Mouse (Mus musculus): ENCODE measurements around the gene Lsm7. TPM values are rescaled to one million over a fixed set of nuclear protein-coding genes. Genes with fewer than 3 reads are reported as not detected.
"Not testable (repeated sequence)": the region's sequence is repeated elsewhere in the genome, so short reads cannot be mapped to it uniquely, and the experiment has no call there.

The Lsm7 gene
- polyA plus RNA-seq, 1 experiment from 2014 or later, result 326 TPM

DNA sequence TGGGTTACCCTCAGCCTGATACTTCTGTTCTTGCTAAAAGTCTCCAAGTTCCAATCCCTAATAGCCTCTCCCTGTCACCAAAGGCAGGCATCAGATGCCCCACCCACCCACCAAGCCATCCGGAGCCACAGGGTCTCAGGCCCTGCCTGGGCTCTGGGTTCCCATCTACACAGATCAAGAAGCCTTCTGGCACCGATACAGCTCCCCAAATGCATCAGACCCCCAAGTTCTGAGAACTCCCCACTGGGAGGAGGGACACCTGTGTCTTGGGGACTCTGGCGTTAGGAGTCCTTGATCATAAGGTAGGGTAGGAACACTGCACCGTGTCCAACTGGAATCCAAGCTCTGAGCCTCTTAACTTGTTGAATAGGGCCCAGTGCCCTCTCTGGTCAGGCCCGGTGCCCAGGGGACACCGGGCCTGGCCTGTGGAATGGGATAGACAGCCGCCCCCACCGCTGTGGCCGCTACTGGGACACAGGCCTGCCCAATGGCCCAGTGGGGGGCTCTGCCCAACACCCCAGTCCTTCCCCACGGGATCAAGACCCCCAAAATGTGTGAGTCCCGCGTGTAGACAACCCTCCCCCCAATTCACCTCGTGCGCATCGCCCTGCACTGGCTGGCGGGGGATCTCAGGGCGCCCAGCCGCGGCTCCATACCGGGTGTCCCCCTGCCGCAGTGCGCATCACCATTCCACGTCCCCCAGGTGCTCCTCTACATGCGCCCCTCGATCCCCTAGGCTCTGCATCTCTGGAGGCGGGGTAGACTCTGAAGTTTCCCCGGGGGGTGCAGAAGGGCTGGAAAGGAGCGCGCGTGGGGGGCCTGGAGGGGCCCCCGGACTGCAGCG, 11.7 kb downstream of the Lsm7 start:
- H3K27me3 ChIP-seq (ENCODE audit: low read depth, poor library complexity, severe bottlenecking), result peaks cover 71% of the 10 kb centered on the region

GRCm38 (mm10) chr10:80842334-80842733, 12.7 kb downstream of the Lsm7 start:
- Histone ChIP-seq H3K4me1 (peaks cover 48% of the 10 kb centered on the region), H3K9me3 (replicated peaks) (no peaks in the 10 kb centered on the region), H3K27ac (replicated peaks) (no peak overlapping the region), H3K36me3 (no peaks in the 10 kb centered on the region), H3K27me3 (ENCODE audit: low read depth, poor library complexity, severe bottlenecking) (peaks cover 80% of the 10 kb centered on the region), H3K4me3 (no peak overlapping the region)
- no peak for DNase-seq (ENCODE audit: low spot score)
- WGBS, result 85% methylated on average over 15 of the region's 15 CpGs

More for the DNA sequence above, 11.7 kb downstream of the Lsm7 start:
- Histone ChIP-seq H3K4me1 (peaks cover 38% of the 10 kb centered on the region), H3K36me3 (no peaks in the 10 kb centered on the region), H3K9me3 (replicated peaks) (no peaks in the 10 kb centered on the region), H3K27ac (replicated peaks) (peak overlapping the region; percentile 69), H3K4me3 (peak overlapping the region; percentile 63)
- WGBS, result 9% methylated on average over 32 of the region's 32 CpGs
- no peak for DNase-seq (ENCODE audit: low spot score)

GRCm38 (mm10) chr10:80841685-80842084, 13.3 kb downstream of the Lsm7 start:
- no peak for DNase-seq (ENCODE audit: low spot score)
- Histone ChIP-seq H3K27me3 (ENCODE audit: low read depth, poor library complexity, severe bottlenecking) (peaks cover 86% of the 10 kb centered on the region), H3K4me3 (no peak overlapping the region), H3K4me1 (peaks cover 54% of the 10 kb centered on the region), H3K27ac (replicated peaks) (no peak overlapping the region), H3K9me3 (replicated peaks) (no peaks in the 10 kb centered on the region), H3K36me3 (no peaks in the 10 kb centered on the region)
- WGBS, result 90% methylated on average over 2 of the region's 2 CpGs

GRCm38 (mm10) chr10:80839848-80840247, 15.2 kb downstream of the Lsm7 start:
- WGBS, result 63% methylated on average over 6 of the region's 6 CpGs
- H3K4me1 ChIP-seq, result peaks cover 64% of the 10 kb centered on the region
- no peak overlapping the region for H3K27ac ChIP-seq (replicated peaks)
- H3K9me3 ChIP-seq (replicated peaks), result peaks cover 6% of the 10 kb centered on the region
- H3K36me3 ChIP-seq, result no peaks in the 10 kb centered on the region
- H3K4me3 ChIP-seq, result no peak overlapping the region
- DNase-seq (ENCODE audit: low spot score), result no peak
- H3K27me3 ChIP-seq (ENCODE audit: low read depth, poor library complexity, severe bottlenecking), result peaks cover 87% of the 10 kb centered on the region

DNA sequence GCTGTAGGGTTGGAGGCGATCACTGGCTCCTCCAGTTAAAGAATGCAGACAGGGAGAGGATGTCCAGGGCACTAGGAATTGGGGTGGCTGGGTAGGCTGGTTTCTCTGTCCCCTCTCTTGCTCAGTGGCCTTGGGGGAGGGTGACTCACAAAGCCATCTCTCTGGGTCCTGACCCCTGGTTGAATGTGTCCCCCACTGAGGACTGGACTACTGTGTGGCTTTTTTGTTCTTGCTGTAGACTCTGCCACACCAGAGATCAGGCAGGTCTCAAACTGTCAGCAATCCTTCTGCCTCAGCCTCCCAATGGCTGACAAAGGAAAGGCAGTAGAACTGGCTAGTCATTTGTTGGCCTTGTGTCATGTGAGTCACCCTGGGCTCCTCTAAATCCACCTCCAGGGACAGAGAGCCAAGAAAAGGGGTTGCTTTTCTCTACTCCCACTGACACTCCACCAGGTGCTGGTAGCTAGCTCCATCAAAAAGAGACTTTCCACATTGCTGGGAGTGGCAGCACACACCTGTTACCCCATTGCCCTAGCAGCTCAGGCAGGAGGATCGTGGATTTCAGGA, 16.6 kb downstream of the Lsm7 start:
- DNase-seq (ENCODE audit: low spot score), result no peak
- H3K27ac ChIP-seq (replicated peaks), result no peak overlapping the region

GRCm38 (mm10) chr10:80837827-80838226, 17.2 kb downstream of the Lsm7 start:
- H3K9me3 ChIP-seq (replicated peaks), result peaks cover 12% of the 10 kb centered on the region
- peaks cover 87% of the 10 kb centered on the region for H3K27me3 ChIP-seq (ENCODE audit: low read depth, poor library complexity, severe bottlenecking)
- no peak overlapping the region for H3K27ac ChIP-seq (replicated peaks)
- peaks cover 3% of the 10 kb centered on the region; the same call in 1 of the 2 replicates for H3K36me3 ChIP-seq
- DNase-seq (ENCODE audit: low spot score), result no peak
- no peak overlapping the region for H3K4me3 ChIP-seq
- peaks cover 64% of the 10 kb centered on the region for H3K4me1 ChIP-seq
- 21% methylated on average over 2 of the region's 2 CpGs for WGBS

More for the DNA sequence above, 16.6 kb downstream of the Lsm7 start:
- peaks cover 62% of the 10 kb centered on the region for H3K4me1 ChIP-seq
- WGBS, result 65% methylated on average over 2 of the region's 2 CpGs
- peaks cover 12% of the 10 kb centered on the region for H3K9me3 ChIP-seq (replicated peaks)
- peaks cover 3% of the 10 kb centered on the region; the same call in 1 of the 2 replicates for H3K36me3 ChIP-seq
- H3K27me3 ChIP-seq (ENCODE audit: low read depth, poor library complexity, severe bottlenecking), result peaks cover 87% of the 10 kb centered on the region
- no peak overlapping the region for H3K4me3 ChIP-seq

- Histone ChIP-seq H3K27me3 (ENCODE audit: low read depth, poor library complexity, severe bottlenecking) (peaks cover 79% of the 10 kb centered on the region), H3K4me3 (no peak overlapping the region), H3K27ac (replicated peaks) (no peak overlapping the region), H3K36me3 (peaks cover 3% of the 10 kb centered on the region; the same call in 1 of the 2 replicates), H3K9me3 (replicated peaks) (peaks cover 12% of the 10 kb centered on the region), H3K4me1 (peaks cover 72% of the 10 kb centered on the region)
- DNase-seq (ENCODE audit: low spot score), result no peak
- WGBS, result 56% methylated on average over 7 of the region's 7 CpGs
Observed at GRCm38 (mm10) chr10:80836949-80837379, 18.0 kb downstream of the Lsm7 start.

DNA sequence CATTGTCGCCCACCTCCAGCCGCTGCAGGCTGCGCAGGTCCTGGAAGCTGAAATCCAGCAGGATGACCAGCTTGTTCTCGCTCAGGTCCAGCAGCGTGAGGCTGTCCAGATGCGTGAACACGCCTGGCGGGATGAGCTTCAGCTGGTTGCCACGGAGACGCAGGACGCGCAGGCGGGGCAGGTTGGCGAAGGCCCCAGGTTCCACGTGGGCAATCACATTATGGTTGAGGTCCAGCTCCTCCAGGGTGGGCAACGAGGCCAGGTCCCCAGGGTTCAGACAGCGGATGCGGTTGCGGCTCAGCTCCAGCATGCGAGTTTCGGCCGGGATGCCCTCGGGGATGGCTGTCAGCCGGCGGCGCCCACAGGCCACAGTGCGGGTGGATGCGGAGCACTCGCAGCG, 19.4 kb downstream of the Lsm7 start:
- peak overlapping the region; percentile 28 for H3K27ac ChIP-seq (replicated peaks)
- H3K4me1 ChIP-seq, result peaks cover 75% of the 10 kb centered on the region
- peaks cover 66% of the 10 kb centered on the region for H3K27me3 ChIP-seq (ENCODE audit: low read depth, poor library complexity, severe bottlenecking)
- peak overlapping the region; percentile 28 for H3K4me3 ChIP-seq
- peaks cover 12% of the 10 kb centered on the region for H3K9me3 ChIP-seq (replicated peaks)
- H3K36me3 ChIP-seq, result peaks cover 5% of the 10 kb centered on the region
- WGBS, result 57% methylated on average over 30 of the region's 30 CpGs
- no peak for DNase-seq (ENCODE audit: low spot score)

DNA sequence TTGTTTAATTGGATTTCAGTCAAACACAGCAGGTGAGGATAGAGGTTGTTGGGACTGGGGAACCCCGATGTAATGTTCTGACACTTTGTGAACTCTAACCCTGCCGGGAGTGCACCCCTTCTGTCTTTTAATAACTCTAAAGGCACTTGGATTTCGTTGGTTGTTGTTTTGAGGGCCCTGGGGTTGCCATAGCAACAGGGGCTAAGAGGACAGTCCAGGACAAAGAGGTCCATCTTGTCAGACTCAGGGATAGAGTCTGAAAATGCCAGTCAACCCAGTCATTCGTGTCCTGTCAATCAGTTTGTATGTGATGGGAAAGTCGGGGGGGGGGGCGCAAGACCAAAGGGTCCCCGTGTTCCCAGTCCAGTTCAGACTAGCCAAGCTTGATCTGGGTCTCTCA, 22.2 kb downstream of the Lsm7 start:
- WGBS, result 47% methylated on average over 7 of the region's 7 CpGs
- DNase-seq (ENCODE audit: low spot score), result no peak
- Histone ChIP-seq H3K4me1 (peaks cover 80% of the 10 kb centered on the region), H3K27ac (replicated peaks) (0 out of 2 replicates have a peak overlapping the region, but pooled peaks have one; percentile 49), H3K27me3 (ENCODE audit: low read depth, poor library complexity, severe bottlenecking) (peaks cover 50% of the 10 kb centered on the region), H3K9me3 (replicated peaks) (peaks cover 12% of the 10 kb centered on the region), H3K4me3 (no peak overlapping the region), H3K36me3 (peaks cover 31% of the 10 kb centered on the region)

- Histone ChIP-seq H3K27ac (replicated peaks) (peak overlapping the region; percentile 10), H3K36me3 (peaks cover 34% of the 10 kb centered on the region), H3K27me3 (ENCODE audit: low read depth, poor library complexity, severe bottlenecking) (peaks cover 34% of the 10 kb centered on the region), H3K9me3 (replicated peaks) (peaks cover 12% of the 10 kb centered on the region), H3K4me3 (peak overlapping the region; percentile 22), H3K4me1 (peaks cover 76% of the 10 kb centered on the region)
- peak; percentile 81 for DNase-seq (ENCODE audit: low spot score)
- 3% methylated on average over 9 of the region's 9 CpGs for WGBS
Observed at GRCm38 (mm10) chr10:80831136-80831535, 23.9 kb downstream of the Lsm7 start.

DNA sequence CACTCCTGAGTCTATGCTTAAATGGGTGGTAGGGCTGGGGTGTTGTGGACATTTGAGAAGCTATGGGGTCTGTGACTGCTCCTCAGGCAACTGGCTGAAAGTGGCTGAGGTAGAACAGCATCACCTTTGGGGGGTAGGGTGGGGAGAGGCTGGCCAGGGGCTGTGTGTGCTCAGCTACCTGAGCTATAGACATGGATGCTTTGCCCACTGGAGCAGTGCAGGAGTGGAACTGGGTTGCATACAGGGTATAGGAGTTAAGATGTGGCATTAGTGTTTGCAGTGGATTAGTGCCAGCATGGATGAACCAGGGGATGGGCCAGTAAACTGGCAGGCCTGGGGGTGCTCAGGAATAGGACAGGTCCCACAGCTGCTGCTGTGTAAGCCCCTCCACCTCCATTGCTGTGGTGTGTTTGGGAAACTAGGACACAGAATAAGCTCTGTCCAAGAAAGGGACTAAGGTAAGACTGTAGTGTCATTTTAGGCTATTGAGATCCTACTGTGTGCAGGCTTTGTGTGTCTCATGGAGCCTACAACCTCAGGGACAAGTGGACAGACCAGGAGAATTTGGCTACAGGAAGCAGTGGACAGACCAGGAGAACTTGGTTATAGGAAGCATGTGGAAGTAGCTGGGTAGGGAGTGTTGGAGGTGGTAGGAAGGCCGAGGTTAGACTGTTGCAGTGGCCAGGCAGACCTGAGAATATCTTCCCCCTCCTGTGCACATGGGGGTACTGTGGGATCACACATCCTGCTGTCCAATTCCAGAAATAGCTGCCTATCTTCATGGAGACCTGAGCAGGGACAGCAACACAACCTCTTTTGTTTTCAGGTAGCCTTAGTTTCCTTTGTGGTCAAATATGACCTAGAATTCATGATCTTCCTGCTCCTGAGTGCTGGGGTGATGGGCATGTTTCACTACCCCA, 25.4 kb downstream of the Lsm7 start:
- Histone ChIP-seq H3K4me3 (peak overlapping the region; percentile 12; the same call in 1 of the 2 replicates), H3K4me1 (peaks cover 70% of the 10 kb centered on the region), H3K27me3 (ENCODE audit: low read depth, poor library complexity, severe bottlenecking) (peaks cover 19% of the 10 kb centered on the region), H3K36me3 (peaks cover 34% of the 10 kb centered on the region), H3K9me3 (replicated peaks) (peaks cover 4% of the 10 kb centered on the region), H3K27ac (replicated peaks) (no peak overlapping the region)
- DNase-seq (ENCODE audit: low spot score), result no peak
- WGBS, result 44% methylated on average over 1 of the region's 1 CpGs

GRCm38 (mm10) chr10:80828587-80828986, 26.4 kb downstream of the Lsm7 start:
- Histone ChIP-seq H3K36me3 (peaks cover 31% of the 10 kb centered on the region), H3K4me1 (peaks cover 66% of the 10 kb centered on the region), H3K4me3 (peak overlapping the region; percentile 93)
- H3K27me3 ChIP-seq (ENCODE audit: low read depth, poor library complexity, severe bottlenecking); H3K27ac ChIP-seq (replicated peaks); H3K9me3 ChIP-seq (replicated peaks); DNase-seq (ENCODE audit: low spot score): not testable (repeated sequence)
- 87% methylated on average over 9 of the region's 9 CpGs for WGBS

Measured in midbrain, embryonic 10.5 days (tissue).